Mouse (Mus musculus): ENCODE results near the gene Tmem239.

The Tmem239 gene

DNA sequence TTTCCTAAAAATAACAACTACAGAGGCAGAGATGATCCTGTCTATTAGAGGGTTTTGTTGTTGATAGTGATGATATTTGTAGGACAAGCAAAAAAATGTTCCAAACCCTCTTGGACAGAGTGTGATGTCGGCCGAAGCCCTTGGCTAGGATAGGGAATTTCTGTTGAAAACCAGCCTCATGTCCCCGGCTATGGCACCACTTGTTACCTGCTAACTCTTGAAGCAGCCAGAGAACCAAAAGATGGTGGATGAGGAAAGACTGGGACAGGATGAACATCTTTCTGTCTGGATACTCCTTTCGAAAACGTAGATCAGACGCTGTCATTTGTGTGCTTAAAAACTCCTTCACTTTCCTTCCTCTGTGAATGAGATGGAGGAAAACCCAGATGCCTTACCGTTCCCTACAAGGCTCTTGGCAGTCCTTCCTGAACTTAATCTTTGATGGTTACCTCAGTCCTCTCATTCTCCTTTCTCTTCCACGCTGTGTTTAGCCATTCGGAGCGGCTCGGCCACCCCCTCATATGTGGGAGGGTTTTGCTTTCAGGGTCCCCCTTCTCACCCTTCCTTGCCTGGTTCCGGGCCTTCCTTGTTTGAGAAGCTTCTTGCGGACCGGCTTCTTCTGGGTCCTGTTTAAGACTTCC is 44.9 kb downstream of the Tmem239 start:
- peak in 1 of 2 experiments; percentile 59 for DNase-seq (ENCODE audit: low spot score in 2 of 2)

DNA sequence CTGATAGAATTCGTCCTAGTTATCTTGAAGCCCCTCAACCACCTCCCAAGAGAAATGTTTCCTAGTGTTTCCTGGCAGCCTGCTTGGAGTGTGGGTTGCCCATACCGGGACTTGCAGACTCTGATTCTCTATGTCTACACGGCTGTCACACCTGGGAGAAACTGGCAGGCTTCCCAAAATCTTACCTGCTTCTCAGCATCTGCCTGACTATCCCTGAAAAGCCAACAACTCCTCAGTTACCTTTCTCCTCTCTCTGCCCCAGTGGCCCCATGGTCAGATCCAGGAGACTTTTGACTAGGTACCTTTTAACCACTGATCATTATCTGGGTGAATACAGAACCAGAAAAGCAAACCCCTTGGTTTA is 45.4 kb downstream of the Tmem239 start:
- DNase-seq (ENCODE audit: low spot score in 2 of 2), result peak in 1 of 2 experiments; percentile 57

DNA sequence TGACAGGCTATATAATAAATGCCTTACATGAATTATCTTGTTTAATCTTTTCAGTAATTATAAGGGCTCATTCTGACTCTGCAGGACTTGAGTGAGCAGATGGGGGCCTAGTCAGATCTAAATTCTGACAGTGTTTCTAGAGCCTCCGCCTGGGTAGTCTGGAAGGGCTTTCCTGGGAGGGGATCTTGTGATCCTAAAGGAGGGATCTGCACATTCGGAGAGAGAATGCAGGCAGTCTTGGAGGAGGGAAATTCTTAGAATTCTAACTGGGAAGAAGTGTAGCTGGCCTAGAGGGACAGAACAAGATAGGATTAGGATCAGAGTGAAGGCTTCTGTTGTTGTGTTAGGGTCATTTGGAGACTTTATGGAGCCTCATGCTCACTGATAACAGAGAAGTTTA is 46.0 kb downstream of the Tmem239 start:
- peak in 1 of 2 experiments; percentile 55 for DNase-seq (ENCODE audit: low spot score in 2 of 2)

DNA sequence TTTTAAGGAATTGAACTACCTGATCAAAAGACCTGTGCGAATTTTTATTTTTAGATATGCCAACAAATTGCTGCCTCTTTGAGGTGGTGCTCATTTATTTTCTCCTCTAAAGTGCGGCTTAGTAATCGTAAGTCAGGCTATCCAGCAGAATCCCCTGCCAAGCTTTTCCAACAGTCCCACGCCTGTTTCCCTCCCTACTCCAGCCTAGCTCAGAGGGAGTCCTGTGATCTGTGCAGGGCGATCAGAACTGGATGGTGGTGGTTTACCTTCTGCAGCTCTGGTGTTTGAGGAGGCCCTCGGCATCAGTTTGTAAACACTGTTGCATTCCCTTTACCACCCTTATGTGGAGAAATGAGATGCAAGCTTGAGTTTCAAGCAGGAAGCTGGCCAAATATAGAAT is 47.1 kb downstream of the Tmem239 start:
- peak in 1 of 2 experiments; percentile 55 for DNase-seq (ENCODE audit: low spot score in 2 of 2)

DNA sequence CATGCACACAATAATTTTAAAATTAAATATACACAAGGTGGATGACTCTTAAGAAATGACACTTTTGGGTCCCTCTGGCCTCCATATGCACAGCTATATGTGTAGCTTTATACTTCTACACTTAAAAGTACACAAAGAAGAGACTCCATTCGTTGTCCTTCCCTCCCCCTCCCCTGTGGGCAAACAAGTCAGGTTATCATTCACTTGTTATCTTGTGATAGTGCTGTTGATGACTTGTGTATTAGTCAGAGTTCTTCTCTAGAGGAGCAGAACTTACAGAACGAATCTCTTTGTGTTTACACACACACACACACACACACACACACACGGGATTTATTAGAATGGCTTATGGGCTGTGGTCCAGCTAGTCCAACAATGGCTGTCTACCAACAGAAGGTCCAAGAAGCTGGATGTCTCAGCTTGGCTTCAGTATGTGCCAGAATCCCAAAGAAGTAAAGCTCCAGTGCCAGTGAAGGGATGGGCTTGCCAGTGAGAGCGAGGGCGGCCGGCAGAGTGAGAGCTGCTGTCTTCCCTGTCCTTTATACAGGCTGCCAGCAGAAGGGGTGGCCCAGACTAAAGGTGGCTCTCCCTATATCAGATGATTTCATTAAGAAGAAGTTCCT is 48.6 kb downstream of the Tmem239 start:
- DNase-seq (ENCODE audit: low spot score in 2 of 2), result peak in 1 of 2 experiments; percentile 52

All from spleen, postnatal 4 days (tissue).